Mouse (Mus musculus): Measurements from ENCODE around the gene Npr3. TPM values are rescaled to one million over a fixed set of nuclear protein-coding genes. Genes with fewer than 3 reads are reported as not detected.

The Npr3 gene
- total RNA-seq, 2 experiments from 2014 or later: 15.7 to 17.7 TPM

- Histone ChIP-seq H3K4me3 (peak overlapping the region; percentile 52), H3K27ac (peak overlapping the region; percentile 82)
- peak in 1 of 2 experiments; percentile 26 for DNase-seq (ENCODE audit: low spot score in 2 of 2)
- no peak for TF ChIP-seq CTCF (conservative IDR thresholded peaks at IDR 0.05)
Measured at GRCm38 (mm10) chr15:11904848-11905672, 2.0 kb downstream of the Npr3 start.

- peak in 1 of 2 experiments; percentile 21 for DNase-seq (ENCODE audit: low spot score in 2 of 2)
- Histone ChIP-seq H3K27ac (peak overlapping the region; percentile 82), H3K4me3 (peak overlapping the region; percentile 52)
- TF ChIP-seq CTCF (conservative IDR thresholded peaks at IDR 0.05): peak; percentile 24; the same call in 1 of the 2 replicates
Measured at GRCm38 (mm10) chr15:11904043-11904847, 2.8 kb downstream of the Npr3 start.

GRCm38 (mm10) chr15:11903196-11904042 is 3.7 kb downstream of the Npr3 start:
- no peak for TF ChIP-seq CTCF (conservative IDR thresholded peaks at IDR 0.05)
- no peak for DNase-seq (ENCODE audit: low spot score in 2 of 2)
- Histone ChIP-seq H3K27ac (peak overlapping the region; percentile 82), H3K4me3 (peak overlapping the region; percentile 52)

GRCm38 (mm10) chr15:11897617-11898016 is 9.5 kb downstream of the Npr3 start:
- H3K4me3 ChIP-seq: no peak overlapping the region

GRCm38 (mm10) chr15:11897162-11897561 is 9.9 kb downstream of the Npr3 start:
- no peak for TF ChIP-seq CTCF (conservative IDR thresholded peaks at IDR 0.05)
- Histone ChIP-seq H3K4me3 (no peak overlapping the region), H3K27ac (no peak overlapping the region)
- DNase-seq (ENCODE audit: low spot score in 2 of 2): no peak

More at GRCm38 (mm10) chr15:11897617-11898016, 9.5 kb downstream of the Npr3 start:
- no peak for DNase-seq (ENCODE audit: low spot score in 2 of 2)
- H3K27ac ChIP-seq: no peak overlapping the region
- no peak for TF ChIP-seq CTCF (conservative IDR thresholded peaks at IDR 0.05)

- no peak overlapping the region for H3K4me3 ChIP-seq
- H3K27ac ChIP-seq: no peak overlapping the region
- DNase-seq (ENCODE audit: low spot score in 2 of 2): no peak
- no peak for TF ChIP-seq CTCF (conservative IDR thresholded peaks at IDR 0.05)
Measured at GRCm38 (mm10) chr15:11893969-11894368, 13.1 kb downstream of the Npr3 start.

GRCm38 (mm10) chr15:11891395-11891794 is 15.7 kb downstream of the Npr3 start:
- H3K27ac ChIP-seq: no peak overlapping the region
- TF ChIP-seq CTCF (conservative IDR thresholded peaks at IDR 0.05): peak; percentile 64
- H3K4me3 ChIP-seq: no peak overlapping the region
- DNase-seq (ENCODE audit: low spot score in 2 of 2): no peak

GRCm38 (mm10) chr15:11882508-11883205 is 24.4 kb downstream of the Npr3 start:
- no peak for DNase-seq (ENCODE audit: low spot score in 2 of 2)
- peak overlapping the region; percentile 36; the same call in 1 of the 2 replicates for H3K27ac ChIP-seq
- TF ChIP-seq CTCF (conservative IDR thresholded peaks at IDR 0.05): no peak
- H3K4me3 ChIP-seq: no peak overlapping the region

GRCm38 (mm10) chr15:11881822-11882221 is 25.3 kb downstream of the Npr3 start:
- TF ChIP-seq CTCF (conservative IDR thresholded peaks at IDR 0.05): no peak
- H3K4me3 ChIP-seq: no peak overlapping the region
- no peak overlapping the region for H3K27ac ChIP-seq
- DNase-seq (ENCODE audit: low spot score in 2 of 2): no peak

GRCm38 (mm10) chr15:11878334-11878733 is 28.8 kb downstream of the Npr3 start:
- H3K27ac ChIP-seq: no peak overlapping the region
- TF ChIP-seq CTCF (conservative IDR thresholded peaks at IDR 0.05): no peak
- DNase-seq (ENCODE audit: low spot score in 2 of 2): no peak

GRCm38 (mm10) chr15:11877273-11877672 is 29.8 kb downstream of the Npr3 start:
- Histone ChIP-seq H3K4me3 (no peak overlapping the region), H3K27ac (no peak overlapping the region)
- no peak for DNase-seq (ENCODE audit: low spot score in 2 of 2)
- no peak for TF ChIP-seq CTCF (conservative IDR thresholded peaks at IDR 0.05)

More at GRCm38 (mm10) chr15:11878334-11878733, 28.8 kb downstream of the Npr3 start:
- H3K4me3 ChIP-seq: no peak overlapping the region

GRCm38 (mm10) chr15:11866918-11867317 is 40.2 kb downstream of the Npr3 start:
- no peak overlapping the region for H3K27ac ChIP-seq
- no peak for TF ChIP-seq CTCF (conservative IDR thresholded peaks at IDR 0.05)
- no peak overlapping the region for H3K4me3 ChIP-seq
- no peak for DNase-seq (ENCODE audit: low spot score in 2 of 2)

Measured in layer of hippocampus, adult 2 months (tissue).